Mouse (Mus musculus): ENCODE data around the gene Lrrc29.
A peak's percentile ranks its signal among the peaks of the same experiment; 100 is the strongest.
"Not testable (repeated sequence)": the region's sequence is repeated elsewhere in the genome, so short reads cannot be mapped to it uniquely, and the experiment has no call there.

The Lrrc29 gene

DNA sequence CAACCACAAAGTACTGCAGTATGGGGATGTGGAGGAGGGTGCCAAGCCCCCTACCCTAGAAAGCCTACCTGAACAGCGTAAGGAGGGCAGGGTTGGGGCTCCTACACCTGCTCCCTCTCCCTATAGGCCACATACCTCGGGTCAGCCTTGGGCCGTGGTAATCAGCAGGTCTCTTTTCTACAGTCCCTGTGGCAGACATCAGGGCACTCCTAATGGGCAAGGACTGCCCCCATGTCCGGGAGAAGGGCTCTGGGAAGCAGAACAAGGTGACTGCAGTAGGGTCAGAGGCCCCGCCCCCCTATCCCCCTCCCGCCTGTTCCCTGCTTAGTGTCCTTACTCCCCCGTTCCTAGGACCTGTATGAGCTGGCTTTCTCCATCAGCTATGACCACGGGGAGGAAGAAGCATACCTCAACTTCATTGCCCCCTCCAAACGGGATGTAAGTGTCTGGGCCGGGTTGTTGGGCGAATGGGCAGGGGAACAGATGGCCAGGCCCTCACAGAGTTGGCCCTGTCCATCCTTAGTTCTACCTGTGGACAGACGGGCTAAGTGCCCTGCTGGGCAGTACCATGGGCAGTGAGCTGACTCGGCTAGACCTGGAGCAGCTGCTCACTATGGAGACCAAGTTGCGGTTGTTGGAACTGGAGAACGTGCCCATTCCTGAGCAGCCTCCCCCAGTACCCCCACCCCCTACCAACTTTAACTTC lies 16.8 kb downstream of the Lrrc29 start:
- DNase-seq (ENCODE audit: low read depth) = no peak

DNA sequence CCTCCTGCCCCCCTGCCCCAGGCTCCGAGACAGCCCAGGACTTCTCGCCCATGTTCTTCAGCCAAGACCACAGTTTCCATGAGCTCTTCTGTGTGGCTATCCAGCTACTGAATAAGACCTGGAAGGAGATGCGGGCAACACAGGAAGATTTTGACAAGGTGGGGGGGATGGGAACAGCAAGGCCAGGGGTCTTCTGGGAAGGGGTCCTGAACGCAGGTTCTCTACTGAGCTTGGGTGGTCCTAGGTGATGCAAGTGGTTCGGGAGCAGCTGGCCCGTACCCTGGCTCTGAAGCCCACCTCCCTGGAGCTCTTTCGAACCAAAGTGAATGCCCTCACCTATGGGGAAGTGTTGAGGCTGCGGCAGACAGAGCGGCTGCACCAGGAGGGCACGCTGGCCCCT lies 17.6 kb downstream of the Lrrc29 start:
- DNase-seq (ENCODE audit: low read depth) = no peak

DNA sequence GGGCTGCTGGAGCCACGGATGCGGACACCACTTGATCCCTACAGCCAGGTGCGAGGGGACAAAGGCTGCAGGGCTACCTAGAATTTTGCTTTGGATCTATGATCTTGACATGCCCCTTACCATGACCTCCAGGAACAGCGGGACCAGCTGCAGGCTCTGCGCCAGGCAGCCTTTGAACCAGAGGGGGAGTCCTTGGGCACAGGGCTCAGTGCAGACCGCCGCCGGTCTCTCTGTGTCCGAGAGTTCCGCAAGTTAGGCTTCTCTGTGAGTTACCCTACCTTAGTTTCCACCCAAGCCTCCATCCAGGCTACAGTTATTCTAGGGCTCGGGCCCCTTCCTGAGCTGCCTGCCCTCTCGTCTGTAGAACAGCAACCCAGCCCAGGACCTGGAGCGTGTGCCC lies 18.4 kb downstream of the Lrrc29 start:
- DNase-seq (ENCODE audit: low read depth) = no peak

DNA sequence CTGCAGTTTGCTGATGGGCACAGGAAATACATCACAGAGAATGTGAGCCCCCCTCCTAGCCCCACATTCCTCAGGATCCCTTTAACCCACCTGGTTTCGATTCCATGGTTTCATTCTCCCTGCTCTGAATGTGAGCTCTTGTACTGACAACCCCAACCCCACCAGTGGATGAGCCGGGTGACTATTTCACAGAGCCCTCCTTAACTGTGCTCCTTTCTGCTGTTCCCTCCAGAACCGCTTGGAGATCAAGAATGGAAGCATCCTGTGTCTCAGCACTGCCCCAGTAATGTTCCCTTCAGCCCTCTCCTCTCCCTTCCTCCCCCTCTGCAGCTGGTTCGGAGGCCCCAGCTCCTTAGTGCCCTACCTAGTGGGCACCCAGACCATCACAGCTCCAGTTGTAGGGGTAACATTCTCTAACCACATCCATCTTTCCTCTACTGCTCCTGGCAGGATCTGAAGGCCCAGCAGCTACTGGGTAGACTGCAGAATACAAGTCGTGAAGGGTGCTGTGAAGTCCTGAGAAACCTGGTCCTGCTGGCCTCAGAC lies 19.9 kb downstream of the Lrrc29 start:
- no peak for DNase-seq (ENCODE audit: low read depth)

DNA sequence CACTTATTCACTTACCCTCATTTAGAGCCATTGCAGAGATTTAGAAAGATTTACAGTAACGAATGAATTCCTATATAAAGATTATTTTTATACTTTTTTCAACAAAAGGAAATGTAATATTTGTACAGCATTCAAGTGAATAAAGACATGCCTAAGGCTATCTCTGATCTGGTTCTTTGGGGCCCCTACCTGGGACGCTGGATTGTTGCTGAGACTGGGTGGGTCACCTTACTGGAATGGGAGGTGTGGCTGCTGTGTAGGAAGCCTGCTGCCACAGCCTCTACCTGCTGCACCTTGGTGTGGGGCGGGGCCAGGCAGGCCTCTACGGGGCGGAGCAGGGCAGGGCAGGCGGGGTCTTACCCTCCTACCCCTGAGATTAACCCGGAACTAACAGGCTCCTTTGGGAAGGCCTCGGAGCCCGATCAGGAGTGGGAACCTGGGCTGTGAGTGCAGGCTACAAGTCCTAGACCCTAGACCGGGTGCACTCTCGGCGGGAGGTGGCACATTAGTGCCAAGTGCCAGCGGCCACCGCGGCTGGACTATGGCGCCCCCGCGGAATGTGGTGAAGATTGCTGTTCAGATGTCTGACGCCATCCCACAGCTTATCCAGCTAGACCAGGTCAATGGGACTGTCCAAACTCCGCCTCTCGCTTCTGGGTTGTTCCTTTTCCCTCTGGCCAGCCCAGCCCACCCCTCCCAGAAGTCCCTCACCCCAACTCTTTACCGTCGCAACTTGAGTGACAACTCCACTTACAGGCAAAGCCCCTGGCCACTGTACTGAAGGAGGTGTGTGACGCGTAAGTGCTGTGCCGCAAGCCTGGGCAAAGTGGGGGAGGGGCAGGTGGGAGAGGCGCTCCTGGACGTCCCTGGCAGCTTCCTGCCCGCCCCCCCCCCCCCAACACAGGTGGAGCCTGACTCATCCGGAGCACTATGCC lies 20.6 kb downstream of the Lrrc29 start, which contains the start of gene Elmo3:
Gene Elmo3 (plus strand): TSS at position 391 of the 935 bp plus-strand sequence.
- no peak for DNase-seq (ENCODE audit: low read depth)

DNA sequence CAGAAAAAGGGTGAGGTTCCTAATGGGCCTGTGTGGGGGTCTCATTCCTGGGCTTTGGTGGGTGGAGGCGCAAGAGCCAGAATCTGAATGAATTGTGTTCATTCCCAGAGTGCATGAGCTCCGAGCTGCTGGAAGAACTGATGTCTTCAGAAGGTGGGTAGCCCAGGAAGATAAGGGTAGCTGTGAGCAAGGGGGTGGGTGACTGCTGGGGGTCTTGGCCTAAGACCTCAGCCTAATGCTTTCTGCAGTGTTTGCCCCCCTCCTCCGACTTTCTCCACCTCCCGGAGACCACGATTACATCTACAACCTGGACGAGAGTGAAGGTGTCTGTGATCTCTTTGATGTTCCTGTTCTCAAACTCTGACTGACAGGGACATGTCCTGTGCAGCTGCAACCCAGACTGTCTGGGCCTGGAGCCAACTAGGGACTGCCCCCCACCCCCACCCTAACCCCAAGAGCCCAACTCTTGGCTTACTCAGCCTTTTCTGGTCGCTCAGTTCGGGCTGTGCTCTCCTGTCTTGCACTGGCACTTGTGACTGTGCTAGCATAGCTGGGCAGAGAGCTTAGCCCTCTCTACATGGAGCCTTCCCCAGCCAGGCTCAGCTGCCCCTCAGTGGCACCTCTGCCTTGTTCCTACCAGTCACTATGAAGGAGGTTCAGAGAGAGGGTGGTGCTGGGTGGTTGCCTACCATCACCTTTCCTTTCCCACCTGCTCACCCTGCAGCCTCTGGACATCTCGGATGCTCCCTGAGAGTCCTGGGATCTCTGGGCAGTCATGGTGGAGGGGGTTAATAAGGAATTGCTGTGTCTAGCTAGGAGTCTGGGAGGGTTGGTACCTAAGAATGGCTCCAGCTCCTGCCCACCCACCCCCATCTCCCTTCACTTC lies 21.5 kb downstream of the Lrrc29 start:
- no peak for DNase-seq (ENCODE audit: low read depth)

DNA sequence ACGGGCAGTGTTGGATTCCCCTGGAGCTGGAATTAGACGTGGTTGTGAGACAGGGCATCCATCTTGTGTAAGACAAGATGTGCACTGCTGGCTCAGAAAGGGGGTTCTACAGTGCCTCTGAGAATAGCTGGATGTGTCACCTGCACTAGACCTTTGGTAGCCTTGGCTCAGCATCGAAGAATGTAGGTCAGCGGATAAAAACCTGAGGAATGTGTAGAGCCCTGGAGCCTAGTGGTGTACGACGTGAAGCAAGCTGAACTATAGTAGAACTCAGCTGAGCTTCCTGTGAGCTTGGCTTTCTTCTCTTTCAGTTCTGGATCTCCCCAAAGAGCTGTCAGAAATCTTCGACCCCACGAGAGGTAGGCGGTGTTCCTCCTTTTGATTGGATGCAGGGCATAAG lies 22.2 kb downstream of the Lrrc29 start:
- DNase-seq (ENCODE audit: low read depth) = no peak

DNA sequence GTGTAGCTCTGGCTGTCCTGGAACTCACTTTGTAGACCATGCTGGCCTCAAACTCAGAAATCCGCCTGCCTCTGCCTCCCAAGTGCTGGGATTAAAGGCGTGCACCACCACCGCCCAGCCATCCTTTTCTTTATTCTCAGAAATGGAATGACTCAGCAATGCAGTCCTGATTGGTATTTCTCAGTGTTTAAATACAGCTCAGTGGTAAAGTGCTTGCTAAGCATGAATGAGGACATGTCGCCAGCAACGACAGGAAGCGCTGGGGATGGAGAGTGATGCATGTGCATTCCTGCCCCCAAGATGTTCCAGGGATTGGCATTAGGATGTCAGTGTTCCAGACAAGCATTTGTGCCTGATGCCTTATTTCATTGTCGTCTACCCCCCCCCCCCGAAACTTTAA lies 22.7 kb downstream of the Lrrc29 start:
- DNase-seq (ENCODE audit: low read depth) = no peak

DNA sequence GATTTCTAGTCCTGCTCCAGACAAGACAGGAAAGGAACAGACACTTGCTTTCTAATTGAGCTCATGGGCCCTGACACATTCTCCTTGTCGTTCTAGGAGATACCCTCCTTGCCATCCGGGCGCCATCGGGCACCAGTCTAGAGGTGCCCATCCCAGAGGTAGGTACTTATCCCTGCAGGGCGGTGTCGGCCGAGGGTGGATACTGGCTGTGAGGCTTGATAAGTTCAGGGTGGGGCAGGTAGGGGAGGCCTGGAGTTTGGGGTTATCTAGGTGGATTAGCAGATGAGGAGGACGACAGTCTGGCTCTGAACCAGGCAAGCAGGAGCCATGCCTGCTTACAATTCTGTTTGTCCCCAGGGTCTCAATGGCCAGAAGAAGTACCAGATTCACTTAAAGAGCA lies 26.1 kb downstream of the Lrrc29 start:
- no peak for DNase-seq (ENCODE audit: low read depth)

DNA sequence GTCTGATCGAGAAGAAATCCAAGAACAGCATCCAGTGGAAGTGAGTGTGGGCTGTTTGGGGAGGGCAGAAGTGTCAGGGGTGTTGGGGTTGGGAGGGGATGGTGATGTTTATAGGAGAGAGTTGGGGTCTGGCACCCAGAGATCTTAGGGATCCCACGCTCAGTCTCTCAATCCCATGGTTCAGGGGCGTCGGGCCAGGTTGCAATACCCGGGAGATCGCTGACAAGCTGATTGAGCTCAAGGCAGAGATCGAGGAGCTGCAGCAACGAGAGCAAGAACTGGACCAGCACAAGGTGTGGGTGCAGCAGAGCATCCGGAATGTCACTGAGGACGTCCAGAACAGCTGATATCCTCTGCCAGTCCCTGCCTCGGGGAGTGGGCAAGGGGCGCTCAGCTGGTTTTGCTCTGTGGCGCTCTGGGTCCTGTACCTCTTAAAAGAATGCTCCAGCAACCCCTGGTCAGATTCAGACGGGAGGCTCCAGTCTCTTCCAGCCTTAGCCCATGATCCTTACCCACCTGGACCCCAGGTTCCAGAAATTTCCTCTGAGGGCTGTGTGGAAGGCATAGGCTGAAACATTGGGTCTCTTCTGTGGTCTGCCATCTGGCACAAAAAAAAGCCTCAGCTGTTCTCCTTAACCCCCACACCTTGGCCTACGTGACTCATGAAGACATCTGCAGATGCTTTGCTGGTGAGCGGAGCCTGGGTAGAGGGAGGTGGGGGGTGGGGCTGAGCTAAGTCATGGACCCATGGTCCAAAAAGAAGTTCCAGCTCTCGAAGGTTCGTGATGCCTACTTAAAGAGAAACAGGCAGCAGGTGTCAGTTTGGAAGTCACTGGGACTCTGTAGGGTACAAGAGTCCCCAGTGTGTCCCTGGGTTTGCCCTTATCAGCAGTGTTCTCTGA lies 27.5 kb downstream of the Lrrc29 start:
- DNase-seq (ENCODE audit: low read depth) = no peak

DNA sequence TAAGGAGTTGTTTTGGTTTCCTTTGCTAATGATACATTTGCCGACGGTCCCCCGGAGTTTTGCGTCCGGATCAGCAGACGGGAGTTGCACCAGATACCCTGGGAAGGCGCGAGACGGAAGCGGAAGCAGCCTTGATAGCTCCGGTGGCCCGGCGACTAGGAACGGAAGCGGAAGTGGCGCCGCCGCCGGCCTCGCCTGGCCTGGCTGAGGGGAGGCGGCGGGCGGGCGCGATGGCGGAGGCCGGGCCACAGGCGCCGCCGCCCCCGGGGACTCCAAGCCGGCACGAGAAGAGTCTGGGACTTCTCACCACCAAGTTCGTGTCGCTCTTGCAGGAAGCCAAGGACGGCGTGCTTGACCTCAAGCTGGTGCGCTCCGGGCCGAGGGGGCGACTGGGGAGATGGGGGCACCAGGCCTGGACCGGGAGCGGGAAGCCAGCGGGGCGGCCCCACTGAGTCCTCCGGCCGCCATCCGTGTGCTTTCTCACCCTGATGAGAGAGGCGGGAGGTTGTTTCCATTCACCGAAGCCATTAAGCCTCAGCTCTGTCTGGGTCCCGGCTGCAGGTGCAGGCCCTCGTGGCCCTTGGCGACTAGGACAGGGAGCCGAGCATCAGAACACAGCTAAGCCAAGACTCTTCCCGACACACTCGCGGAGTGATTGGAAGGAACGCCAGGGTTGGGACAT lies 28.4 kb downstream of the Lrrc29 start, which contains the start of gene E2f4:
Gene E2f4 (plus strand): TSS at position 153 of the 682 bp plus-strand sequence.
- DNase-seq (ENCODE audit: low read depth) = peak; percentile 73

DNA sequence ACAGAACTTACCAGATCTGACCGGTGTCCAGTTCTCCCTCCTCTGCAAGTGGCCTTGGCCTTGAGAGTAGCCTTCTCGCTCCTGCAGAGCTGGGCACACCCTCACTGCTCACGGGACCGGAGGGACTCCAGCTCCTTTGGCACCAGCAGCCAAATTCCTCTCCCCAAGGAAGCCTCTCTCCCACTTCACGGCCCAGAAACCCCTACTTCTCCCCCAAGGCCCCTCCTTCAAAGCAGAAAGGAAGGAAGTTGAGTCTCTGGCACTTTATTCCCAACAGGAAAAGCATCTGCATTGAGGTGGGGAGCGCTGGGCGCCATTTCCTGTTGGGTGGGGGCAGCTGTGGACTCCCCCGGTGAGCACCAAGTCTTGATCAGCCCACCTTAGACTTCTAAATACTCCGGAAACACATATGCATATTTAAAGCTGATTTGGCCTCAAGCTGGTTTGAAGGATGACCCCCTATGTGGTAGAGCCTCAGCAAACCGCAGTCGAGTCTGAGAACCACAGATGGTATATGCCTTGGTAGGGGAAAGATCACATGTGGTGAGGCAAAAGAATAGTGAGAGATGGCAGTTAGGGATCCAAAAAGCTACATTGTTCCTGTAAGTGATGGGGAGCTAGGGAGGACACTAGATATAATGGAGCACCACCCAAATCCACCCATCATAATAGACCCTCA lies 30.0 kb downstream of the Lrrc29 start, which contains the start of gene Exoc3l:
Gene Exoc3l (minus strand): TSS at position 207 of the 679 bp plus-strand sequence.
- DNase-seq (ENCODE audit: low read depth) = no peak

DNA sequence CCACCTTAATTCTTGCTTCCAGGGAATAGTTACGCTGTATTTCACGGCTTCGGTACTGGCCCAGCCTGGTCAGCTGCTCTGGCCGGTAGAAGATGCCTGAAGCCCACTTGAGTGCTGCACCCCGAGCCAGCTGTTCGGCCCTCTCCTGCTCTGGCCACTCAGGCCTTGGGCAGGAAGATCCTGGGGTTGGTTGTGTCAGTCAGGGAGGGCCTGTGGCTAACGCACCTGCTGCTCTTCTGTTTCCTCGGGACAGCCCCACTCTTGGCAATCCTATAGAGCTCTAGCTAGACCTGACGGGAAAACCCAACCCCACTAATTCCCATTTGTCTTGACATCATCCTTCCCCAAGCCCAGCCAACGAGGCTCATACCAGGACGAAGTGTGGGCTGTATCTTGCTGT lies 30.8 kb downstream of the Lrrc29 start:
- DNase-seq (ENCODE audit: low read depth) = no peak

DNA sequence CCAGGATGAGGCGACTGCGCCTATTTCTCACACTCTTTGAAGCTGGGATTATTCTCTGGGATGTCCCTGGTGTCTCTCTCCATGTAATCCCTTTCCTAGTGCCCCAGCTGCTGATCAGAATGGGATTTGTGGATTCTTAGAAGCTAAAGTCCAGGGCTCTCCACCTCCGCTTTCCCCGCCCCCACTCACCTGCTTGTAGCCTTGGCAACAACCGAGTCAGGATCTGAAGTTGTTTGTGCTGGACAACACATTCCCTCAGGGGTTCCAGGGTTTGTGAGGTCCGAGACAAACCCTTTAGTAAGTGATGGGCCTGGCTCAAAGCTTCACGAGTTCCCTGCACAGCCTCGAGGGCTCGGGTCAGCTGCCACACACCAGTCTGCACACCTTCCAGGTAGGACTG lies 31.3 kb downstream of the Lrrc29 start:
- no peak for DNase-seq (ENCODE audit: low read depth)

DNA sequence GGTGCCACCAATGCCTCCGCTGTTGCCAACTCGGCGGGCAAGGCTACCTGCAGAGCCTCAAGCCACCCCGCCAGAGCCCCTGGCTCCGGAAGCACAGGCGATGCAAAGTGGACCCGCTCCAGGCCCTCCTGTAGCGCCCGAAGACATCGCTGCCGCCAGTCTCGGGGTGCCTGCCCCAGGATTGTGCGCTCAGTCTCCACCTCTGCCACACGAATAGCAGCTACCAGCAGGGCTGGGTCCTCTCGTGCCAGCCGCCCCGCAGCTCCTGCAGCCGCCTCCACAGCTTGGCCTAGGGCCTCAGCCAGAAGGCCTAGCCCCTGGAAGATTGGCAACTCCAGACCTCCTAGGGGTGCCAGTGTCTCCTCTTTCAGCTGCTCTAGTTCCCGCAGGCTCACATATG lies 32.7 kb downstream of the Lrrc29 start:
- DNase-seq (ENCODE audit: low read depth) = no peak

DNA sequence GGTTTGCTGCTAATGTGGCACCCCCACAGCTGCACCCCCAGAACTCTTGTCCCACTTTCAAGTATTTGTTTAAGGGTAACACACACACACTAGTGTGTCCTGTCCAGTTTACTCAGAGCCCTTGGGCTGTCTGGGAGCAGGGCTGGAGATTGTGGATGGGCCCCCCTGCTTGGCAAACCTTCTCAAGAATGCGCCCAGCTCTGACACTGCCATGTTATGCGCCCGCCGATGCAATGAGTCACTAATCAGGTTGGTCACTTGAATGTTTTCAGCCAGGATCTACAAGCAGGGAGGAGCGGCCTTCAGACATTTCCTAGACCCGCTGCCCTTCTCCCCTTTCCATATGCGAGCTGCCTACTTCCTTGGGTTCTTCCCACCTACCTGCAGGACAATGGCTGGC lies 33.6 kb downstream of the Lrrc29 start:
- DNase-seq (ENCODE audit: low read depth) = no peak

DNA sequence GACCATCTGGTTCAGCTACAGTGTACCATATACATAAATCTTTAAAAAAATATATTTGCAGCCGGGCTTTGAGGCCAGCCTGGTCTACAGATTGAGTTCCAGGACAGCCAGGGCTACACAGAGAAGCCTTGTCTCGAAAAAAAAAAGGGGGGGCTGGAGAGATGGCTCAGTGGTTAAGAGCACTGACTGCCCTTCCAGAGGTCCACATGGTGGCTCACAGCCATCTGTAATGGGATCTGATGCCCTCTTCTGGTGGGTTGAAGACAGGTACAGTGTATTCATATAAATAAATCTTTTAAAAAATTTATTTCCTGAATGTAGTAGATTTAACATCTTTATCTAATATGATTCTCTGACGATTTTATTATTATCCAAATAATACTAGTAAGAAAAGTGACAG lies 34.3 kb downstream of the Lrrc29 start:
- DNase-seq (ENCODE audit: low read depth) = not testable (repeated sequence)

DNA sequence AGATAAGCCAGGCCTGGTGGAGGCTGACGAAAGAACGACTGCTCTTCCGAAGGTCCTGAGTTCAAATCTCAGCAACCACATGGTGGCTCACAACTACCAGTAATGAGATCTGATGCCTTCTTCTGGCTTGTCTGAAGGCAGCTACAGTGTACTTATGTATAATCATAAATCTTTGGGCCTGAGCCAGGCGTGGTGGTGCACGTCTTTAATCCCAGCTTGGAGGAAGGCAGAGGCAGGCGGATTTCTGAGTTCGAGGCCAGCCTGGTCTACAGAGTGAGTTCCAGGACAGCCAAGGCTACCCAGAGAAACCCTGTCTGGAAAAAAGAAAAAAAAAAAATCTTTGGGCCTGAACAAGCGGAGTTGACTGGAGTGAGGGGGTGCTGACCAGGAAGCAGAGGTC lies 34.7 kb downstream of the Lrrc29 start:
- DNase-seq (ENCODE audit: low read depth) = not testable (repeated sequence)

DNA sequence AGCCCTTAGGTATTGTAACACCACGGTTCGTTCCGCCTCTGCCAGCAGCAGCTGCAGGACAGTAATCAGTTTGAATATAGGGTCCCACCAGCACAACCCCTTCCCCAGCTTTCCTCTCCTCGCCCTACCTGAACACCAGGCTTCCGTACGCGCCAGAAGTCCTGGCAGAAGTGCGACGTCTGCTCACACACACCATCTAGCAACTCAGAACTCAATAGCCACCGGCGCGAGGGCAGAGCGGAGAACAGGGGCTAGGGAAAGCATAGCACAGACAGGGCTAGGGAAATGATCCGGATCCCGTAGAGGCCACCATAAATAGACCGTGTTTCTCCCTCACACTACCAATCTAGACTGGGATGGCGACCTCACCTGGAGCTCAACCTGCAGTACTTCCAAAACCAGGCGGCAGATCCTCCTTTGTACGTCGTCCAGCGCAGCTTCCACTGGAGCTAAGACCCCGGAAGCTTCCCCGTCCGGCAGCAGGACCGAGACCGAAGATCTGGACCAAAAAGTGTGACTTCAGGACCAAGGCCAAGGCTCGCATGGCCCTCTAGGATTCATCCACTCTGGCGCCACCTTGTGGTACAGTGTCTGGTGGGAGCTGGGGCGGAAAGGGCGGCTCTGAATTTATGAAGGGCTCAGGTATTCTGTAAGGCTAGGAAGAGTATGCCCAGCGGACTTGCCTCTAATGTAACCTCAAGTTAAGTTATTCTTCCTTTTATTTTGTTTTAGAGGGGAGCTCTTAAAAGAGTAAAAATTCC lies 35.3 kb downstream of the Lrrc29 start:
- DNase-seq (ENCODE audit: low read depth) = no peak
